Mouse (Mus musculus) CH12.LX (cell line): Measurements from ENCODE around the gene Adamts3.

Source experiments
- CTCF ChIP-seq, 2 experiments: IDR thresholded peaks in 1 of 2; conservative IDR thresholded peaks in 1 of 2; 2 replicates each; pipeline ENCODE4 v1.5.1; 2011 to 2012; ENCODE audit warnings: low read depth in 2 of 2, low read length in 2 of 2, improper control_type of control experiment in 1 of 2, inconsistent platforms in 1 of 2, mild to moderate bottlenecking in 1 of 2, moderate library complexity in 1 of 2
- ELF1 ChIP-seq: IDR thresholded peaks from 2 replicates; pipeline ENCODE4 v1.6.1; 2014; ENCODE audit warnings: low read depth, mild to moderate bottlenecking, inconsistent platforms, low read length, improper control_type of control experiment
- EP300 ChIP-seq: IDR thresholded peaks from 2 replicates; pipeline ENCODE4 v1.6.1; 2011; ENCODE audit warnings: low read length, improper control_type of control experiment
- HCFC1 ChIP-seq: IDR thresholded peaks from 2 replicates; pipeline ENCODE4 v1.6.1; 2012; ENCODE audit warnings: low read depth, mild to moderate bottlenecking, inconsistent platforms, low read length, improper control_type of control experiment
- IRF4 ChIP-seq: IDR thresholded peaks from 2 replicates; pipeline ENCODE4 v1.6.1; 2014; ENCODE audit warnings: low read depth, mild to moderate bottlenecking, inconsistent platforms, low read length, improper control_type of control experiment
- MAX ChIP-seq: IDR thresholded peaks from 2 replicates; pipeline ENCODE4 v1.6.1; 2011; ENCODE audit warnings: low read length, improper control_type of control experiment
- MXI1 ChIP-seq: IDR thresholded peaks from 2 replicates; pipeline ENCODE4 v1.6.1; 2011; ENCODE audit warnings: mild to moderate bottlenecking, low read depth, low read length, improper control_type of control experiment
- PAX5 ChIP-seq: IDR thresholded peaks from 2 replicates; pipeline ENCODE4 v1.6.1; 2012; ENCODE audit warnings: low read length, inconsistent platforms, mixed read lengths
- POLR2A ChIP-seq: IDR thresholded peaks from 2 replicates; pipeline ENCODE4 v1.6.1; 2011; ENCODE audit warnings: low read depth, mild to moderate bottlenecking, improper control_type of control experiment, low read length
- TCF12 ChIP-seq: IDR thresholded peaks from 2 replicates; pipeline ENCODE4 v1.6.1; 2014; ENCODE audit warnings: low read depth, mild to moderate bottlenecking, inconsistent platforms, low read length, improper control_type of control experiment

GRCm38 (mm10) chr5:89872661-89873060 is 10.5 kb downstream of the Adamts3 start:
- no peak for TF ChIP-seq POLR2A
- TF ChIP-seq TCF12: no peak
- TF ChIP-seq MXI1: no peak
- TF ChIP-seq MAX: no peak
- no peak for TF ChIP-seq CTCF (conservative IDR thresholded peaks at IDR 0.05 in 1 of 2, IDR thresholded peaks at IDR 0.05 in 1 of 2; ENCODE audit: low read depth in 2 of 2, low read length in 2 of 2)
- TF ChIP-seq EP300: no peak
- TF ChIP-seq IRF4: no peak
- TF ChIP-seq PAX5: no peak
- no peak for TF ChIP-seq ELF1
- TF ChIP-seq HCFC1: no peak
